Mouse (Mus musculus) brain, embryonic 14.5 days (tissue): ENCODE measurements at regions not wholly inside any gene's neighbourhood (a gene's known extent, or its start where the extent isn't known, plus 50 kb on each side); places are given as distances from the start of the nearest gene placed in this dataset.

Experiments
- CTCF ChIP-seq: fragments of 200-500 bp; IDR thresholded peaks from 2 replicates; pipeline ENCODE4 v1.5.1; 2012; ENCODE audit warnings: inconsistent platforms, mild to moderate bottlenecking, moderate library complexity, borderline replicate concordance; ENCODE audit not compliant: insufficient read depth, insufficient read length; ENCODE audit errors: extremely low read depth
- POLR2A ChIP-seq: fragments of 200-500 bp; IDR thresholded peaks from 2 replicates; pipeline ENCODE4 v1.6.1; 2012; ENCODE audit warnings: mild to moderate bottlenecking, inconsistent platforms, borderline replicate concordance; ENCODE audit not compliant: poor library complexity, insufficient read depth, insufficient read length, severe bottlenecking; ENCODE audit errors: extremely low read depth

- TF ChIP-seq POLR2A (no peak), CTCF (no peak)
Measured at GRCm38 (mm10) chr16:51048650-51049049, 457.7 kb upstream of the Ccdc54 start.
